Mouse (Mus musculus): ENCODE data around the gene Klk1b11. TPM values are rescaled to one million over a fixed set of nuclear protein-coding genes. Genes with fewer than 3 reads are reported as not detected.
"Not testable (repeated sequence)": the region's sequence is repeated elsewhere in the genome, so short reads cannot be mapped to it uniquely, and the experiment has no call there.

Gene Klk1b11
- polyA plus RNA-seq (2014; fragmentation: Nextera tagmentation; extraction: Ambion mirVana), result not detected in 2 replicates

- not testable (repeated sequence) for DNase-seq; H3K4me2 ChIP-seq (ENCODE audit: low read length); ATAC-seq (ENCODE audit: low FRiP score, low TSS enrichment); H3K36me3 ChIP-seq (ENCODE audit: control insufficient read depth, insufficient read depth, low read length); H3K27me3 ChIP-seq (ENCODE audit: control insufficient read depth, insufficient read depth, low read length); H3K9me3 ChIP-seq (ENCODE audit: control insufficient read depth, low read length); H3K4me1 ChIP-seq (ENCODE audit: control insufficient read depth, insufficient read depth, low read length); H3K4me3 ChIP-seq (replicated peaks; ENCODE audit: low read depth, low read length); H3K9ac ChIP-seq (replicated peaks; ENCODE audit: low read length); H3K27ac ChIP-seq (replicated peaks; ENCODE audit: low read depth, low read length)
- 87% methylated on average over 4 of the region's 4 CpGs for WGBS
These were observed at the start of gene Klk1b11 for GRCm38 (mm10) chr7:43995577-43995976. Gene Klk1b11 (plus strand): TSS chr7:43995877.

DNA sequence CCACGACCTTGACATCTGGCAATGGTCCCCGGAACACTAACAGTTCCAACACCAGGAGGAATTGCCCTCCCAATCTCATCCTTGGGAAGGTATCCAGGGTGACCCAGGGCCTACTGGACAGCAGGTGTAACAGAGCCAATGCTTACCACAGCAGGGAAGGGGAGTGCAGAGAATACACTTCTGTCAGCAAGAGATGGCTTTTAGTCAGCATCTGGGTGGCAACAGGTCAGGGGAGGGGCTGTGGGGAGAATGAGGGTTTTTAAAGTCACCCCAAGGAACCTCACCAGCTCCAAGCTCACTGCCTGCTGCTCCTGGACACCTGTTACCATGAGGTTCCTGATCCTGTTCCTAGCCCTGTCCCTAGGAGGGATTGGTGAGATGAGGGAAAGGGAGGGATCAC, 45.3 kb upstream of the Klk1b11 start, which contains the start of gene Klk1b8:
Gene Klk1b8, plus strand, starts transcription at position 301 of the 400 bp plus-strand sequence.
- Histone ChIP-seq H3K4me2 (ENCODE audit: low read length) (no peak within 1 kb of the TSS), H3K9me3 (ENCODE audit: control insufficient read depth, low read length) (no peaks in the 10 kb centered on the region), H3K36me3 (ENCODE audit: control insufficient read depth, insufficient read depth, low read length) (no peaks in the 10 kb centered on the region), H3K4me3 (replicated peaks; ENCODE audit: low read depth, low read length) (no peak within 1 kb of the TSS), H3K27me3 (ENCODE audit: control insufficient read depth, insufficient read depth, low read length) (no peaks in the 10 kb centered on the region), H3K9ac (replicated peaks; ENCODE audit: low read length) (no peak within 1 kb of the TSS), H3K27ac (replicated peaks; ENCODE audit: low read depth, low read length) (no peak within 1 kb of the TSS), H3K4me1 (ENCODE audit: control insufficient read depth, insufficient read depth, low read length) (no peaks in the 10 kb centered on the region)
- 86% methylated on average over 2 of the region's 2 CpGs for WGBS
- ATAC-seq (ENCODE audit: low FRiP score, low TSS enrichment) (no peak), DNase-seq (no peak)

DNA sequence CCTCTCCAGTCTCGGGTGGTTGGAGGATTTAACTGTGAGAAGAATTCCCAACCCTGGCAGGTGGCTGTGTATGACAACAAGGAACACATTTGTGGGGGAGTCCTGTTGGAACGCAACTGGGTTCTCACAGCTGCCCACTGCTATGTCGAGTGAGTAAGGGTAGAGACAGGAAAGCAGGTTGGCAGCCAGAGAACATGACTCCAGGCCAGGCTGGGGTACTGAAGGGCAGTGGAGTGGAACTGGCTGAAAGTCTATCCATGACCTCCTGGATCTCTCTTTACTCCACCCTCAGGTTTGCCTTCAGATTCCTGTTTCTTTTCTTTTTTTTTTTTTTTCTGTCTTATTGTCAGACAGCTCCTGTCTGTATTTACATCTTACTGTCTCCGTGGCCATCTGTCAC, 43.0 kb upstream of the Klk1b11 start:
- no peaks in the 10 kb centered on the region for H3K4me1 ChIP-seq (ENCODE audit: control insufficient read depth, insufficient read depth, low read length)
- no peaks in the 10 kb centered on the region for H3K9me3 ChIP-seq (ENCODE audit: control insufficient read depth, low read length)
- no peak overlapping the region for H3K27ac ChIP-seq (replicated peaks; ENCODE audit: low read depth, low read length)
- H3K4me2 ChIP-seq (ENCODE audit: low read length), result no peak overlapping the region
- H3K4me3 ChIP-seq (replicated peaks; ENCODE audit: low read depth, low read length), result no peak overlapping the region
- H3K36me3 ChIP-seq (ENCODE audit: control insufficient read depth, insufficient read depth, low read length), result no peaks in the 10 kb centered on the region
- DNase-seq (no peak), ATAC-seq (ENCODE audit: low FRiP score, low TSS enrichment) (no peak)
- H3K27me3 ChIP-seq (ENCODE audit: control insufficient read depth, insufficient read depth, low read length), result no peaks in the 10 kb centered on the region
- H3K9ac ChIP-seq (replicated peaks; ENCODE audit: low read length), result no peak overlapping the region
- WGBS, result 61% methylated on average over 4 of the region's 4 CpGs

DNA sequence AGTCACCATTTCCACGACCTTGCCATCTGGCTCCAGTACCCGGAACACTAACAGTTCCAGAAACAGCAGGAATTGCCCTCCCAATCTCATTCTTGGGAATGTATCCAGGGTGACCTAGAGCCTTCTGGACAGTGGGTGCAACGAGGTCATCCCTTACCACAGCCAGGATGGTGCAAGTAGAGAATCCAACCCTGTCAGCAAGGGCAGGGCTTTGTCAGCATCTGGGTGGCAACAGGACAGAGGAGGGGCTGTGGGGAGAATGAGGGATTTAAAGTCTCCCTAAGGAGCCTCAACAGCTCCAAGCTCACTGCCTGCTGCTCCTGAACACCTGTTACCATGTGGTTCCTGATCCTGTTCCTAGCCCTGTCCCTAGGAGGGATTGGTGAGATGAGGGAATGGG, 29.2 kb upstream of the Klk1b11 start, which contains the start of gene Klk1b1:
Gene Klk1b1, plus strand, starts transcription at position 301 of the 400 bp plus-strand sequence.
- no peak for DNase-seq
- no peaks in the 10 kb centered on the region for H3K27me3 ChIP-seq (ENCODE audit: control insufficient read depth, insufficient read depth, low read length)
- 65% methylated on average over 3 of the region's 3 CpGs for WGBS
- ATAC-seq (ENCODE audit: low FRiP score, low TSS enrichment), result no peak
- no peaks in the 10 kb centered on the region for H3K36me3 ChIP-seq (ENCODE audit: control insufficient read depth, insufficient read depth, low read length)
- H3K9ac ChIP-seq (replicated peaks; ENCODE audit: low read length), result no peak within 1 kb of the TSS
- no peak within 1 kb of the TSS for H3K27ac ChIP-seq (replicated peaks; ENCODE audit: low read depth, low read length)
- H3K9me3 ChIP-seq (ENCODE audit: control insufficient read depth, low read length), result no peaks in the 10 kb centered on the region
- no peaks in the 10 kb centered on the region for H3K4me1 ChIP-seq (ENCODE audit: control insufficient read depth, insufficient read depth, low read length)
- no peak within 1 kb of the TSS for H3K4me2 ChIP-seq (ENCODE audit: low read length)
- H3K4me3 ChIP-seq (replicated peaks; ENCODE audit: low read depth, low read length), result no peak within 1 kb of the TSS

DNA sequence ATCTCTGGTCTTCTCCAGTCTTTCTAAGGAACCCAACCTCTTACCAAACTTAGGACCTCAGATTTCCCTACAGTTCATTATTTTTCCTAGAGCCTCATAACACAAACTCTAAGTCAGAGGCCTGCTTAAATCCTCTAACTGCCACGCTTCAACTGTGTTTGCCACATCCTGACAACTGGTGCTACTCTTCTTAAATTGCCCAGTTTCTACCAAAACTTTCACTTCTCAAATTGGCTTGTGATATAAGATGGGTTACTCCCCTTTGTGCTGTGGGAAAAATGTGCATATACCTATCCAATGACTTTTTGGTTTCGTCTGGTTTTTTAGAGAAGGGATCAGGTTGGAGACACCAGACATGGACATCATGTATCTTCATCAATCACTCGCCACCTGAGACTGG, 28.6 kb upstream of the Klk1b11 start:
- Histone ChIP-seq H3K4me2 (ENCODE audit: low read length) (no peak overlapping the region), H3K36me3 (ENCODE audit: control insufficient read depth, insufficient read depth, low read length) (no peaks in the 10 kb centered on the region), H3K27ac (replicated peaks; ENCODE audit: low read depth, low read length) (no peak overlapping the region), H3K9ac (replicated peaks; ENCODE audit: low read length) (no peak overlapping the region), H3K4me1 (ENCODE audit: control insufficient read depth, insufficient read depth, low read length) (no peaks in the 10 kb centered on the region), H3K9me3 (ENCODE audit: control insufficient read depth, low read length) (no peaks in the 10 kb centered on the region), H3K27me3 (ENCODE audit: control insufficient read depth, insufficient read depth, low read length) (no peaks in the 10 kb centered on the region), H3K4me3 (replicated peaks; ENCODE audit: low read depth, low read length) (no peak overlapping the region)
- ATAC-seq (ENCODE audit: low FRiP score, low TSS enrichment) (no peak), DNase-seq (no peak)
- WGBS, result 84% methylated on average over 3 of the region's 3 CpGs

- ATAC-seq (ENCODE audit: low FRiP score, low TSS enrichment) (no peak), DNase-seq (no peak)
- H3K4me2 ChIP-seq (ENCODE audit: low read length), result no peak overlapping the region
- H3K4me3 ChIP-seq (replicated peaks; ENCODE audit: low read depth, low read length), result no peak overlapping the region
- H3K36me3 ChIP-seq (ENCODE audit: control insufficient read depth, insufficient read depth, low read length), result no peaks in the 10 kb centered on the region
- no peaks in the 10 kb centered on the region for H3K27me3 ChIP-seq (ENCODE audit: control insufficient read depth, insufficient read depth, low read length)
- H3K9ac ChIP-seq (replicated peaks; ENCODE audit: low read length), result no peak overlapping the region
- no peak overlapping the region for H3K27ac ChIP-seq (replicated peaks; ENCODE audit: low read depth, low read length)
- 85% methylated on average over 2 of the region's 2 CpGs for WGBS
- no peaks in the 10 kb centered on the region for H3K4me1 ChIP-seq (ENCODE audit: control insufficient read depth, insufficient read depth, low read length)
- no peaks in the 10 kb centered on the region for H3K9me3 ChIP-seq (ENCODE audit: control insufficient read depth, low read length)
These were observed 28.1 kb upstream of the Klk1b11 start for GRCm38 (mm10) chr7:43967612-43968011.

- not testable (repeated sequence) for ATAC-seq (ENCODE audit: low FRiP score, low TSS enrichment); H3K9me3 ChIP-seq (ENCODE audit: control insufficient read depth, low read length); H3K4me1 ChIP-seq (ENCODE audit: control insufficient read depth, insufficient read depth, low read length); H3K9ac ChIP-seq (replicated peaks; ENCODE audit: low read length); H3K4me3 ChIP-seq (replicated peaks; ENCODE audit: low read depth, low read length); H3K27me3 ChIP-seq (ENCODE audit: control insufficient read depth, insufficient read depth, low read length); DNase-seq; H3K27ac ChIP-seq (replicated peaks; ENCODE audit: low read depth, low read length); H3K36me3 ChIP-seq (ENCODE audit: control insufficient read depth, insufficient read depth, low read length); H3K4me2 ChIP-seq (ENCODE audit: low read length)
- WGBS, result 86% methylated on average over 1 of the region's 1 CpGs
These were observed 19.9 kb upstream of the Klk1b11 start, which contains the start of gene Klk1b9 for GRCm38 (mm10) chr7:43975761-43976160. Gene Klk1b9 (plus strand): TSS chr7:43976061.

DNA sequence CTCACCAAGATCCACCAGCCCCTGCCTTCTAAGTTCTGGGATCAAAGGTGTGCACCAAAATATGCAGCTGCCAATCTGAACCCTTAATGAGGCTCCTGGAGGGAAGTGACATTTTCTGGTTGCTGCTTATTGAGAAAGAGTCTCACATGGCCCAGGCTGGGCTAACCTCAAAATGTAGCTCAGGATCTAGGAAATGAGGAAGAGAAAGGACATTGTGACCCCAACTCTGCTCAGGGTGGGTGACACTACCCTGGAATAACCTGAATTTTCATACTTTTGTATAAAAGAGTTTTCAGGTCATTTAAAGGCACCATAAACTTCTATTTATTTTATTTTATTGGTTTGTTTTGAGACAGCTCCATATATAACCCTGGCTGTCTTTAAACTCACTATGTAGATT, 10.0 kb upstream of the Klk1b11 start:
- no peak overlapping the region for H3K27ac ChIP-seq (replicated peaks; ENCODE audit: low read depth, low read length)
- H3K4me1 ChIP-seq (ENCODE audit: control insufficient read depth, insufficient read depth, low read length), result no peaks in the 10 kb centered on the region
- no peak for ATAC-seq (ENCODE audit: low FRiP score, low TSS enrichment)
- no peaks in the 10 kb centered on the region for H3K36me3 ChIP-seq (ENCODE audit: control insufficient read depth, insufficient read depth, low read length)
- H3K9ac ChIP-seq (replicated peaks; ENCODE audit: low read length), result no peak overlapping the region
- no peak for DNase-seq
- H3K27me3 ChIP-seq (ENCODE audit: control insufficient read depth, insufficient read depth, low read length), result no peaks in the 10 kb centered on the region
- H3K9me3 ChIP-seq (ENCODE audit: control insufficient read depth, low read length), result no peaks in the 10 kb centered on the region
- no peak overlapping the region for H3K4me2 ChIP-seq (ENCODE audit: low read length)
- H3K4me3 ChIP-seq (replicated peaks; ENCODE audit: low read depth, low read length), result no peak overlapping the region

DNA sequence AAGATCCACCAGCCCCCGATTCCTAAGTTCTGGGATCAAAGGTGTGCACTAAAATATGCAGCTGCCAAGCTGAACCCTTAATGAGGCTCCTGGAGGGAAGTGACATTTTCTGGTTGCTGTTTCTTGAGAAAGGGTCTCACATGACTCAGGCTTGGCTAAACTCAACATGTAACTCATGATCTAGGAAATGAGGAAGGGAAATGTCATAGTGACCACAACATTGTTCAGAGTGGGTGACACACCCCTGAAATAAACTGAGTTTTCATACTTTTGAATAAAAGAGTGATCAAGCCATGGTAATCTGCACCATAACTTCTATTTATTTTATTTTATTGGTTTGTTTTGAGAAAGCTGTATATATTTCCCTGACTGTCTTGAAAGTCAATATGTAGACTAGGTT, 856 bp upstream of the Klk1b11 start:
- not testable (repeated sequence) for H3K4me1 ChIP-seq (ENCODE audit: control insufficient read depth, insufficient read depth, low read length); ATAC-seq (ENCODE audit: low FRiP score, low TSS enrichment); H3K4me2 ChIP-seq (ENCODE audit: low read length); H3K9me3 ChIP-seq (ENCODE audit: control insufficient read depth, low read length); DNase-seq; H3K27ac ChIP-seq (replicated peaks; ENCODE audit: low read depth, low read length); H3K36me3 ChIP-seq (ENCODE audit: control insufficient read depth, insufficient read depth, low read length); H3K4me3 ChIP-seq (replicated peaks; ENCODE audit: low read depth, low read length); H3K27me3 ChIP-seq (ENCODE audit: control insufficient read depth, insufficient read depth, low read length); H3K9ac ChIP-seq (replicated peaks; ENCODE audit: low read length)
- WGBS, result 81% methylated on average over 1 of the region's 1 CpGs

All from midbrain, embryonic 14.5 days (tissue).